Mouse (Mus musculus): Measurements from ENCODE around the gene Slitrk5. TPM values are rescaled to one million over a fixed set of nuclear protein-coding genes. Genes with fewer than 3 reads are reported as not detected.
A peak's percentile ranks its signal among the peaks of the same experiment; 100 is the strongest.

Slitrk5 gene
- total RNA-seq (2014; fragmentation: Nextera tagmentation) (71.6 and 76.7 TPM in 2 replicates), total RNA-seq (2017) (12.6 and 14.5 TPM in 2 replicates), polyA plus RNA-seq (2012) (21.5 and 22.7 TPM in 2 replicates)

DNA sequence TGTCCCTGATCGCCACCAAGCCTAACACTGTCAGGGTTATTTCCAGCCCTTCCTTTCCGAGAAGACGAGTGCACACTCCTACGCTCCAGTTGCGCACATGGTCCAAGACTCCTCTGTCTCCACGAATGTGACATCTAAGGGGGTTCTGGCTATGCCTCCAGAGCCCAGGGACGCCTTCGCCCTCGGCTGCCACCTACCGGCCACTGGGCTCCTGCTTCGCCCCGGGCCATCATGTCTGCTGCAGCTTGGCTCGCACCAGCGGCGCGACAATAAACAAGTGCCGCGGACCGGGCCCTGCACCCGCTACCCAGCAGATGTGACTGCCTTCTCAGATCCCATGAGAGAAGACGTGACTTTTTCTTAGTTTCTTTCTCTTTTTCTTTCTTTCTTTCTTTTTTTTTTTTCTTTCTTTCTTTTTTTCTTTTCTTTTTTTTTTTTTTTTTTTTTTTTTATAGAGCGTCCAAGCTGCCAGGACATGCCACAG lies at the start of gene Slitrk5:
Gene Slitrk5, plus strand, starts transcription at position 434 of the 484 bp plus-strand sequence.
- Histone ChIP-seq H3K9me3 (replicated peaks) (no peaks in the 10 kb centered on the region), H3K4me3 (ENCODE audit: low read depth, low read length) (peak within 1 kb of the TSS; percentile 94), H3K4me1 (ENCODE audit: insufficient read depth, low read depth, low read length) (peaks cover 45% of the 10 kb centered on the region), H3K27me3 (ENCODE audit: insufficient read depth, low read length) (no peaks in the 10 kb centered on the region), H3K36me3 (replicated peaks) (peaks cover 12% of the 10 kb centered on the region)
- ATAC-seq (ENCODE audit: extremely low read depth, insufficient number of reproducible peaks, low FRiP score, poor library complexity, severe bottlenecking) (peak; percentile 73), DNase-seq (ENCODE audit: low spot score) (peak; percentile 89)
- no peak for TF ChIP-seq GATA1 (IDR thresholded peaks at IDR 0.05; ENCODE audit: borderline replicate concordance, low read length)
- peak; percentile 96 for TF ChIP-seq CTCF (IDR thresholded peaks at IDR 0.05; ENCODE audit: low read depth, low read length)
- TF ChIP-seq GATA2 (IDR thresholded peaks at IDR 0.05; ENCODE audit: borderline replicate concordance, low read depth, low read length) = no peak
- no peak for TF ChIP-seq TAL1 (conservative IDR thresholded peaks at IDR 0.05; ENCODE audit: low read depth, low read length)
- 0 out of 2 replicates have a peak, but pooled peaks have one; percentile 31 for TF ChIP-seq POLR2AphosphoS5 (IDR thresholded peaks at IDR 0.05; ENCODE audit: insufficient replicate concordance, low read depth, low read length)

- H3K4me3 ChIP-seq (ENCODE audit: low read depth, low read length) = no peak overlapping the region
- TF ChIP-seq GATA1 (IDR thresholded peaks at IDR 0.05; ENCODE audit: borderline replicate concordance, low read length) = no peak
- peaks cover 3% of the 10 kb centered on the region for H3K36me3 ChIP-seq (replicated peaks)
- no peaks in the 10 kb centered on the region for H3K27me3 ChIP-seq (ENCODE audit: insufficient read depth, low read length)
- DNase-seq (ENCODE audit: low spot score) (no peak), ATAC-seq (ENCODE audit: extremely low read depth, insufficient number of reproducible peaks, low FRiP score, poor library complexity, severe bottlenecking) (0 out of 2 replicates have a peak, but pooled peaks have one; percentile 10)
- H3K4me1 ChIP-seq (ENCODE audit: insufficient read depth, low read depth, low read length) = peaks cover 32% of the 10 kb centered on the region
- no peaks in the 10 kb centered on the region for H3K9me3 ChIP-seq (replicated peaks)
Observed at GRCm38 (mm10) chr14:111672942-111673341, 2.0 kb upstream of the Slitrk5 start.

DNA sequence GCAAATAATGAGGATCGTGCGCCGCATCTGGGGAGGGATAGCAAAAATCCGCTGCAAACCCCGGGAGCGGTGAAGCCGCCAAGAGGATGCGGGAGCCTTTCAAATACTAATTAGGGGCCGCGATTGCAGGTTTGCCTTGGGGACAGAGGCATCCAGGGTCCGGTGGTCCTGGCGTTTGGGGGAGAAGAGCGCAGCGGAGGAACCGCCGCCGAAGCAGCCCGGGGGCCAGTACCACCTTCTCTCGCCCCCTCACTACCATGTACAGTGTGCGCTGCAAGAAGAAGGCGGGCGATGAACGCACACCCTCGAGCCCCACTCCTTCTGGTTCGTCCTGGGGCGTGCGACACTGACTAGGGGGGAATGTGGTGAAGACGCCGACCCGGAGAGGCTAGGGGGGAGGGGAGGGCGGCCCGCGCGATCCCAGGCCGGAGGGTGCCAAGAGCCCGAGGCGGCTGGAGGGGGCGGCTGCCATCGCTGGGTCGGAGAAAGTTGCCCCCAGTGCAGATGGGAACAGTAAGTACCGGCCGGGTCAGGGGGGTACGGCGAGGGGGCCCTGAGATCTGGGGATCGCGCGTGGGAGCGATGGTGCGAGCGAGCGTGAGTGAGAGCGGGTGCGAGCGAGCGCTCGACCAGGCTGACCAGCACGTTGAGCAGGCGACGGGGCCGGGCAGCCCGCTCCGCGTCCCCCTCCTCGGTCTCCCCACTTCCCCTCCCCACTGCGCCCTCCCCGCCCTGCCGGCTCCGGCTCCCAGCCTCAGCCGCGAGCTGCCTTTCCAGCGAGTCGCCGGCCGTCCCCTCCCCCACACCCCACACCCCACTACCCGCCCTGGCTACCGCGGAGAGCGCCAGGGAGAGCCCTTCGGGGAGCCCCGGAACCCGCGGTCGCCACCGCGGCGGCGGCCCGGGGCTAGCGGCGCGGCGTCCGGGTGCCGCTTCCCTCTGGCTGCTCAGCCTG lies 591 bp downstream of the Slitrk5 start:
- TF ChIP-seq GATA1 (IDR thresholded peaks at IDR 0.05; ENCODE audit: borderline replicate concordance, low read length) = no peak
- no peak for TF ChIP-seq CTCF (IDR thresholded peaks at IDR 0.05; ENCODE audit: low read depth, low read length)
- no peak for TF ChIP-seq GATA2 (IDR thresholded peaks at IDR 0.05; ENCODE audit: borderline replicate concordance, low read depth, low read length)
- no peak for TF ChIP-seq TAL1 (conservative IDR thresholded peaks at IDR 0.05; ENCODE audit: low read depth, low read length)
- no peak for TF ChIP-seq POLR2AphosphoS5 (IDR thresholded peaks at IDR 0.05; ENCODE audit: insufficient replicate concordance, low read depth, low read length)
- DNase-seq (ENCODE audit: low spot score) (peak; percentile 86), ATAC-seq (ENCODE audit: extremely low read depth, insufficient number of reproducible peaks, low FRiP score, poor library complexity, severe bottlenecking) (peak; percentile 10)
- H3K27me3 ChIP-seq (ENCODE audit: insufficient read depth, low read length) = no peaks in the 10 kb centered on the region
- H3K4me3 ChIP-seq (ENCODE audit: low read depth, low read length) = peak overlapping the region; percentile 94
- peaks cover 53% of the 10 kb centered on the region for H3K4me1 ChIP-seq (ENCODE audit: insufficient read depth, low read depth, low read length)
- H3K9me3 ChIP-seq (replicated peaks) = no peaks in the 10 kb centered on the region
- peaks cover 20% of the 10 kb centered on the region for H3K36me3 ChIP-seq (replicated peaks)

GRCm38 (mm10) chr14:111676166-111676581 lies 1.3 kb downstream of the Slitrk5 start:
- ATAC-seq (ENCODE audit: extremely low read depth, insufficient number of reproducible peaks, low FRiP score, poor library complexity, severe bottlenecking) (no peak), DNase-seq (ENCODE audit: low spot score) (peak; percentile 58)
- H3K4me3 ChIP-seq (ENCODE audit: low read depth, low read length) = peak overlapping the region; percentile 94
- H3K36me3 ChIP-seq (replicated peaks) = peaks cover 27% of the 10 kb centered on the region
- H3K9me3 ChIP-seq (replicated peaks) = no peaks in the 10 kb centered on the region
- no peaks in the 10 kb centered on the region for H3K27me3 ChIP-seq (ENCODE audit: insufficient read depth, low read length)
- H3K4me1 ChIP-seq (ENCODE audit: insufficient read depth, low read depth, low read length) = peaks cover 59% of the 10 kb centered on the region
- TF ChIP-seq TAL1 (conservative IDR thresholded peaks at IDR 0.05; ENCODE audit: low read depth, low read length) (no peak), GATA1 (IDR thresholded peaks at IDR 0.05; ENCODE audit: borderline replicate concordance, low read length) (no peak), CTCF (IDR thresholded peaks at IDR 0.05; ENCODE audit: low read depth, low read length) (no peak), GATA2 (IDR thresholded peaks at IDR 0.05; ENCODE audit: borderline replicate concordance, low read depth, low read length) (no peak), POLR2AphosphoS5 (IDR thresholded peaks at IDR 0.05; ENCODE audit: insufficient replicate concordance, low read depth, low read length) (no peak)

DNA sequence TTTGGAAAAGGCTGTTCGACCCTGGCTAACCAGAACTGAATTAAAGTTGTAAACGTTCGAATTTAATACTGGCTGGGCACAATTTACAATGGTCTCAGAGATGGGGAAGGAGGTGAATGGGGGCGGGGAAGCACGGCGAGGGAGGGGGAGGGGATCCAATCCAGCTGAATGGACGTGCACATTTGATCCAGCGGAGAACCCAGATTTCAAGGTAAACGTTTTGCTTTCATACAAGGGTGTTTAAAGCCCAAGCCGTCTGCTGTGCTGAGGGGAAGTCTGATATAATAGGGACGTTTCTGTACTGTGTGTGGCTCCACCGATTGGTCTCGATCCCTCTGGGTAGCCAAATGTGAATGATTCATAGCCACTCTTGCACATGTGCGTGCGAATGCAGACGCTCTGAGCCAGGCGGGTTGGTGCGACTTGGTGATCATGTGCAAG lies 2.0 kb downstream of the Slitrk5 start:
- no peak for ATAC-seq (ENCODE audit: extremely low read depth, insufficient number of reproducible peaks, low FRiP score, poor library complexity, severe bottlenecking)
- TF ChIP-seq GATA1 (IDR thresholded peaks at IDR 0.05; ENCODE audit: borderline replicate concordance, low read length) (no peak), TAL1 (conservative IDR thresholded peaks at IDR 0.05; ENCODE audit: low read depth, low read length) (no peak), POLR2AphosphoS5 (IDR thresholded peaks at IDR 0.05; ENCODE audit: insufficient replicate concordance, low read depth, low read length) (no peak), GATA2 (IDR thresholded peaks at IDR 0.05; ENCODE audit: borderline replicate concordance, low read depth, low read length) (no peak), CTCF (IDR thresholded peaks at IDR 0.05; ENCODE audit: low read depth, low read length) (no peak)

More for the DNA sequence above, 2.0 kb downstream of the Slitrk5 start:
- peaks cover 33% of the 10 kb centered on the region for H3K36me3 ChIP-seq (replicated peaks)
- DNase-seq (ENCODE audit: low spot score) = peak; percentile 29
- no peaks in the 10 kb centered on the region for H3K27me3 ChIP-seq (ENCODE audit: insufficient read depth, low read length)
- peak overlapping the region; percentile 94 for H3K4me3 ChIP-seq (ENCODE audit: low read depth, low read length)
- no peaks in the 10 kb centered on the region for H3K9me3 ChIP-seq (replicated peaks)
- peaks cover 64% of the 10 kb centered on the region for H3K4me1 ChIP-seq (ENCODE audit: insufficient read depth, low read depth, low read length)
